Mouse (Mus musculus): ENCODE measurements at regions not wholly inside any gene's neighbourhood (a gene's known extent, or its start where the extent isn't known, plus 50 kb on each side); places are given as distances from the start of the nearest gene placed in this dataset.
A peak's percentile ranks its signal among the peaks of the same experiment; 100 is the strongest.

DNA sequence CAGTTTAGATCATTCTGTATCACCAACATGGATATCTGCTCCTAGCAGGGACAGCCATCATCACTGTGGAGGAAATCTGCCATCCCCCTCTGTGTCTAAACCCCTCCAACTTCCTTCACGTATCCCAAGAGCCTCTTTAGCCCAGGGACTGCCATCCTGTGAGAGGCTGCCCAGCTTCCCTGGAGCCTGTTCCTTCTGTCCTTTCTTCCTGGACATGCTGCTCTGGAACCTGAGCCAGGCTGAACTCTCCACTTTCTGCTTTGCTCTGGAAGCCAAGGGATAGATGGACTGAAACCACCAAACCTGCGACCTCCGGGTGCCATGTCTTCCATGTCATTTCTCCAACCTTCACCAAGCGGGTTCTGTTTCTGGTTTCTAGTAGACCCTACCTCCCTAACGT is 335.3 kb upstream of the Jarid2 start:
- no peak for DNase-seq (ENCODE audit: low spot score in 2 of 2)

DNA sequence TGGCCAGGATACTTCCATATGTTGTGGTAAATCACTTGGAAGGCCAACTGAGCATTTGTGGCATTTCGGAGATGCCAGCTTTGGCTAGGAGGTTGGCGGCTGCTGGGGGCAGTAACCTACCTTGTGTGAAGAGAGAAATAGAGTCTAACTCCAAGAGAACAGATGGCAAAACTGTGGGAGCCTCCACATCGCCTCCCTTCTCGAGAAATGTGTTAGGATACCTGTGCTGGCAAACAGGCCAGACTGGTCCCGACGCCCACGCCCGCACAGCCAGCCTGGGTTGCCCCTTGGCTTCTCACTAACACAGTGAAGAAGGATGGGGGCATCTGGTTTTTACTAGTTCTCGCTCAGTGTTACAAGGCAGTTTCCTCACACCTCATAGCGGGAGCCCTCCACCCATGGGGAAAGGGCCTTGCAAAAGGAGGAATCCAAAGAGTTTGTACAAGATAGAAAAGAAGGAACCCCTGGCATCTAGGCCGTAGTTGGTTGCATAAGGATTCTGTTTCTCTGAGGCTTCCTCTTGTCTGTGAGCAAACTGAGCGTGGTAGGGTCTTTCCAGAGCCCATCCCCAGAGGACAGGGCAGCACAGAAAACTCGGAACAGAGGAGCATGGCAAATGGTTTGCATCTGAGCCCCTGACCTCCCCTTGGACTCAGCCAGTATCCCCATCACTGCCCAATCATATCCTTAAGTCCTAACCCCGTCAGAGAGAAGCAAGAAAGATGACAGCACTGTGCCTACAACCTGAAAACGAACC is 330.5 kb upstream of the Jarid2 start:
- DNase-seq (ENCODE audit: low spot score in 2 of 2) = no peak

DNA sequence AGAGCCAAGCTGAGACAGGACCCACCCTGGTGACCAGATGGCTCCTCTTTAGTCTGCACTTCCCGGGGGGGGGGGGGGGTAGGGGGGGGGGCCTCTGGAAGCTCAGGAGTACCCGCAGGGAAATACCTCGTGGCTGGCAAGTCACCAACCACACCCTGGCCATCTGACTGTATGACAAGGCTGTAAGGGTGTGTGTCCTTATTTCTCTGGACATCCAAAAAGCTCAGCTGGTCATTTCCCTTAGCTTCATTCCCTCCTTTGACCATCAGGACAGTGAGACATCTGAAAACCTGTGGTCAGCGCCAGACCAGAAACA is 329.9 kb upstream of the Jarid2 start:
- DNase-seq (ENCODE audit: low spot score in 2 of 2) = no peak

DNA sequence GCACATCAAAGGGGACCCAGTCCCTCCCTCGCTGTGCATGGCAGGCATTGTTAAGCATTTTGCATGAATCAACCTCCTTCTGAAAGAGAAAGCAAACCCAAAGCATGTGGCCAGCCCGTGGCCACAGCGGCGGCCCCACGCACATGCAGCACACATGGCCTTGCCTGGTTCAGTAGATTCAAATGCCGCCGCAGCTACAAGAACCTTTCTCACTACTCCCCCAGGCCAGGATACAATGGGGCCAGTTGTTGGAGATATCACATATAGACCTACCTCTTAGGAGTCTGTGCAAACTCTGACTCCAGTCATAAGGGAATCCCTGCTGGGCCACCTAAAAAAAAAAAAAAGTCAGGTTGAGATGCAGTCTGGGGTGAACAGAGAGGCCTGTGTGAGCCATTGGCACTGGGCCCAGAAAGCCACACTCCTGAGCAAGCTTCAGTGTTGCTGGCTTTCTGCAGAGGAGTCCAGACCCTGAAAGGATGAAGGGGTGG is 329.4 kb upstream of the Jarid2 start:
- DNase-seq (ENCODE audit: low spot score in 2 of 2) = no peak

DNA sequence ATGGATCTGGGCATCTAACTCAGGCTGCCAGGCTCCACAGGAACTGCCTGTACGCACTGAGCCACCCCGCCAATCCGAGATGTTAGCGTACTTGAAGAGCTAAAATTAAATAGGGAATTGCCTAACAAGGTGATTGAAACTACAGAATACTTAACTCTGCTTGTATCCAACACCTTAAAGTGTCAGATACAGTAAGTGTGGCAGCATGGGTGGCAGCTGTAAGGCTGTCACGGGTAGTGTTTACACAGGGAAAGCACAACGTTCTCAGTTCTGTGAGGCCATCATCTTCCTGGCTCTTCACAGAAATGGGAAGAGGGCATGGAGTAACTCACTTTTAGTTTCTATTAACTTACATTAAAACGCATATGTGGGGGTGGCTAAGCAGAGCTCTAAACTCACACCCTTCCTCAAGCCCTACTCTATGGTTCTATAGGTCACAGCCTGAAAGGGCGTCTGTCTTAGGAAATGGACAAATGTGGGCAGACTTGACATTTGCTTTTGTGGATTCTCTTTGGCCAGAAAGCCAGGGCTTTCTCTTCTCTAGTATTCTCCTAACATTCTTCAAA is 325.2 kb upstream of the Jarid2 start:
- no peak for DNase-seq (ENCODE audit: low spot score in 2 of 2)

- no peak for DNase-seq (ENCODE audit: low spot score in 2 of 2)
Observed at GRCm38 (mm10) chr13:44407307-44407706, 322.0 kb upstream of the Jarid2 start.

DNA sequence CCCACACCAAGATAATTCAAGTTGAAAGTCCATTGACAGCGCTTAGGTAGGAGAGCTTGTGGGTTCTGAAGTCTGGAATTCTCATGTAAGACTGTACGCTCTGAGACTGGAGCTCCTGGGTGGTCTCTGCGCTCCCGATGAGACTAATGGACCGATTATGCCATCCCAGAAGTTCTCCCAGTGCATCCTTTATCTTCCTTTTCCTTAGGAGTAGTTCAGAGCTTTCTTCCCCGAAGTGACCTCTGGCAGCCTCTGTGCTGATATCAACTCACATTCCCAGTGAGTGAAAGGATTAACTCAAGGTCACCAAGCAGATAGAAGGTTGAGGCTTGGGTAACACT is 320.7 kb upstream of the Jarid2 start:
- no peak for DNase-seq (ENCODE audit: low spot score in 2 of 2)

- DNase-seq (ENCODE audit: low spot score in 2 of 2) = no peak
Observed at GRCm38 (mm10) chr13:44408960-44409719, 320.1 kb upstream of the Jarid2 start.

DNA sequence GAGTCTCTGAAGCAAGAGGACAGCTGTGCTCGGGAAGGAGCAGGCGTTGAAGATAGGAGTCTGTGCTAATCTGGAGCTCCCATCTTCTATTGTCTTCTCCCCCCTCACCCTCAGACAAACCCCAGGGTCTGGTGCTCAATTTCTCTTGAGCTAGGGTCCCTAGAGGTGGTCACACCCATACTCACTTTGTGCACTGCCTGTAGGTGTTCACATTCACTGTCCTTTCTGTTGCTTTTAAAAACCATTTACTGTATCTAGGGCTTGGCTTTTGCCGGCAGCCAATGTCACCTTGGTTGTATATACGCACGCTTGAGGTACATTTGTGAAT is 319.6 kb upstream of the Jarid2 start:
- no peak for DNase-seq (ENCODE audit: low spot score in 2 of 2)

DNA sequence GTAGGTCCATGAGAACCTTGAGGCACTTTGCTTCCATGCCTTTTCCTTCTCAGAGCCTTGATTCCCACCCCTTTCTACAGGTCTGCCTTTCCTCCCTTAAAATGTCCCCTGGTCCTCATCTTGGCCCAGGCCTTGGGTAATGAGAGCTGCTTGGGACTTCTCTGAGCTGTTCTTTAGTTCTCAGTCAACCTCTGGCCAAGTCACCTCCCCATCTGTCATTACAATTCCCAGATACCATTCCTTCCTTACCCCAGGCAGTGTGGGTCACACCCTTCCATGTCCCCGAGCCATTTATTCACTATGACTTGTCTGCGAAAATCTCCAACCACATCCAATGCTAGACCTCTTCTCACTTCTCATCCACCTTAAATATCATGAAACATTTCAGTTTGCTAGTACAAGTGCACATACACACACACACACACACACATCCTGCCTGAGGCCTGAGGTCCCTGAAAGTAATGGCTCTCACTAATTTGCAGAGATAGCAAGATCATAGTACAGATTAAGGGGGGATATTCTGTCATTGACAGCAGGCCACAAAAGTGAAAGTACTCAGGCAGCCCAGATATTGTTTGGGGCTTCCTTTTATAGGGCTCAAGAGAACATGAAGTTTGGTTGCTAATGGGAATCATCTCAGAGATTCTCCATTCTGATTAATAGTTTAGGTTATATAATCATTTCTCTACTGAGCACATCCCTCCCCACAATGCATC is 317.3 kb upstream of the Jarid2 start:
- DNase-seq (ENCODE audit: low spot score in 2 of 2) = no peak

DNA sequence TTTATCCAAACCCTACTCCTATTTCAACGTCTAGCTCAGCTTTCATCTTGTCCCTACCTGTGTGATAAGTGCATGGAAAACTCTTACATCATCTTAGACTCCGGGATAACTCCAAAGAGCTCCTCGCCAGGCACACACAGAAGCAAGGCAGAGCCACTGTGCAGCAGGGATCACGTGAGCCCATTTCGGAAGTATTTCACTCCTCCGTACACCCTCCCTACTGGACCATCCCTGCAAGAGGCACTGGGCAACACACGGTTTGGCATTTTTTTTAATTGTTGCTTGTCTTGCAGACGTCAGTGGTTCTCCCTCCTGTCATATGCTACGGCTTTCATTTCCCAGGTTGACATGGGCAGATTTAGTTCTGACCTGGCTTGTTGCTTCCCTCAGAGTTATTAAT is 316.0 kb upstream of the Jarid2 start:
- DNase-seq (ENCODE audit: low spot score in 2 of 2) = no peak

DNA sequence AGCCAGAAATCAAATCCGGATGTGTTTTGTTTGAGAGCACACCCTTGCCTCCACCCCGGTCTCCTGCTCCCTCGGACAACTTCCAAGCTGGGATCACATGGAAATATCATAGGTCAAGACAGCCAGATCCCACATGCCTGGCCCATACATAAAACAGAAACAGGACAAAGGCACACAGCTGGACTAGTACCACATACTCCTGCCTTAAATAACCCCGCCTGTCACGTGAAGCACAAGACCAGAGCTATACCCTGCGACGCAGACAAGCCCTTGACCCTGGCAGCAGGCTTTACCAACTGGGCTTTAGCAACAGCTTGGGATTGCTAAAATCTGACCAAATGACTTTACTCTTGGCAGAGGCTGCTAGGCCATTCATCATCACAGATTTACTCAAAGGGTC is 313.3 kb upstream of the Jarid2 start:
- DNase-seq (ENCODE audit: low spot score in 2 of 2) = no peak

DNA sequence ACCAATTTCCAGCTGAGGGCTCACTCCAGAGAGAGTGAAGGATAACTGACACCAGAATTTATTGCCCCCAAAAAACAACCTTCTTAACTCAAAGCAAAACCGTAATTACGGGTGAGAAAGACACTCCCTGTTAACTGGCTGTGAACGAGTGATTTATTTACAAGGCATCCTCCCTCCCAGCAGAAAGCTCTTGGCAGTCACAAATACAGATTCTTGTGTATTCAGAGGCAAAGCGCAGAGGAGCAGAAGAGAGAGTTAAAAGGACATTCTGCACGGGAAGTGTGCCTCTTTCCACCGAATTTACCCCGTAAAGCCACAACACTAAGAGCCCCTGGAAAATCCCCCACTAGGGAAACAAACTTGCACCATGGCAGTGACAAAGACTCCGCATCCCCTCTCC is 312.3 kb upstream of the Jarid2 start:
- no peak for DNase-seq (ENCODE audit: low spot score in 2 of 2)

DNA sequence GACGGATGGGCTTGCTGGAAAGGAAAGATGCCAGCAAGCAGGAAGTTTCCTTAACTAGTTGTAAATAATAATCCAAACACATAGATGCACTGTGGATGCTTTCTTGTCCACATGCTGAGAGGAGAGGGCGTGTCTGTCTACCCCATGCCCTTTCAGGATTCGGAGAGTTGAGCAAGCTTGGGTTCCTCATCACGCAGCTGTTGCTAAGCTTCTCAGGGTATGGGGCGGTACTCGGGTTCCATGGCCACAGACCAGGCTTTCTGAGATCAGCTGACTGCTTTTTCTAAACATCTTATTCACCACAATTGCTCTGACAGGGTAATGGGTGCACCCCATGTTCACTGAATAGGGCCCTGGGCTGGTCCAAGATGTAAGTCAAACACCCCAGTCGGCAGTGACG is 310.2 kb upstream of the Jarid2 start:
- no peak for DNase-seq (ENCODE audit: low spot score in 2 of 2)

DNA sequence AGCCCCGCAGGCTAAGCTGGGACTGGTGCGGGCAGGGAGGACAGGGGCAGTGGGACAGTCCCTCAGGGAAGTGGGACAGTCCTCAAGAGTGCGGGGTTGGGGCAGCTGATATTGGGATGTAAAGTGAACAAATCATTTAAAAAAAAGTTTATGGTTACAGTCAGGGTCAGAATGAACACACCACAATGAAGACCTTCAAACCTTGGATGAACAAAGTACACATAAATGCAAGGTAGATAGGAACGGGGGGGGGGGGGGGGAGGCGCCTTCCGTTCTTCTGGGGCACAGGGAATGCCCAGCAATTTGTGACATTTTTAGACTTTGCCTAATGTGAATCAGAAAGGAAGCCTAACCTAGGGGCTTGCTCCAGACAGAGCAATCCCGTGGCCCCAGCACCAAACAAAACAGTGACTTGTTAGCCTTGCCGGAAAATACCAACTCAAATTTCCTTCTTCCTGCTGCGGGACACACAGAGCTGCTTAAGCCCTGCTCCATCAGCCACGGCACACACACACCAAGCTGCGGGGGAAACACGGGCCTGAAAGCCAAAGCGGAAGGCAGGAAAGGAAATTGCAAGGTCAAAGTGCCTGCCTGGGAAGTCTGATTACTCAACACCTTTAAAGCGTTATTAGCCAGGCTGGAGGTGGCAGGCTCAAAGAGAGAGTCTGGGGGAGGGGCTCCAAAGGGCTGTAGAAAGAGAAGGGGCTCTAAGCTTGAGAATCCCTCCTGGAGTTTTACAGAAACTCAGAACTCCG is 309.6 kb upstream of the Jarid2 start:
- peak in 1 of 2 experiments; percentile 9 for DNase-seq (ENCODE audit: low spot score in 2 of 2)

DNA sequence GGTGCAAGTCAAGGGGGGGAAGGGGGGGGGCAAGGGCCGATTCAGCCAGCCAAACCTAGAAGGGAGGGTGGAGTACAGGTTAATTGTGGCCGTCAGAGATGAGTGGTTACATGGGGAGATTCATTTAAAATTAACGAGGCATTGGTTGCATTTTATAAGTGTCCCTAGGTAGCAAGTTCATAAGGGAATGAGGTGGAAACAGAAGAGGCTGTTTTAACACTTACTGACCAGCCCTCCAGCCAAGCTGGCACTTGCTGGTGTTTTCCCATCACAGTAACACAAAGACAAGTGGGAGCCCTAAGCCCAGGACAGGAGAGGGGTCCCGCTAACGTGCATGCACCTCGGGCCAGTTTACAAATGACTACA is 309.1 kb upstream of the Jarid2 start:
- no peak for DNase-seq (ENCODE audit: low spot score in 2 of 2)

- no peak for DNase-seq (ENCODE audit: low spot score in 2 of 2)
Observed at GRCm38 (mm10) chr13:44420941-44421340, 308.3 kb upstream of the Jarid2 start.

DNA sequence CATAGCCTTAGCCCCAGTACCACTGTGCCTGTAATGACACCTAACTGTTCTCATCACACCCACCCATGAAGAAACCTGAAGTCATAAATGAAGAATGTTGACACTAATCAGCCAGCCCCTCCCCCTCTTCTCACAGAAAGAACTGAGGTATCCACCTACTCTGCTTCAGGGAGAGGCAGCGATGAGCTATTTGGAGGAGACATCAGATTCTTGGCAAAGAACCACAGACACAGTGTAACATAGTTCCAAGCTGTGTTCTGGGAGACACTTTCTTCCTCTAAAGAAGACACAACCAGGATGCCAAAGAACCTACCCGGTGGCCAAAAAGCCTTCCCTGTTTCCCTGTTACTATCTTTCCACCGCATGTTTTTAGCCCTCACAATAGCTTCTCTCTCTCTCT is 307.8 kb upstream of the Jarid2 start:
- no peak for DNase-seq (ENCODE audit: low spot score in 2 of 2)

DNA sequence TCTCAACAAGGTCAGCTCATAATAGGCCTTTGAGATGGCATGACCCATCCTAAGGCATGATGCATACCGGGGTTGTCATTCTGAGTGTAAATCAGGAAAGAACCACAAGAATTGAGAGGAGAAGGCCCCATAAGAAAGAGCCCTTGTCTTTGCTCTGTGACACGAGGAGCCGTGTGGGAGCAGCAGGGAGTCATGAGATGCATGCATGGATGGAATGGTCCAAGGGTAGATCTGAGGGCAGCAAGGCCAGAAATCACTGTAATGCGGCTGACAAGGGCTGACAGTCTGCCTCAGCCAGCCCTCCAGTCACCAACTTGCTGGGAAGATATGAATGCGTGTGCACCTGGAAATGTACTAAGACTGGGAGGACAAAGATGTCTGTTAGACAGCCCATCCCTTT is 307.4 kb upstream of the Jarid2 start:
- no peak for DNase-seq (ENCODE audit: low spot score in 2 of 2)

GRCm38 (mm10) chr13:44430492-44430891 is 298.8 kb upstream of the Jarid2 start:
- DNase-seq (ENCODE audit: low spot score in 2 of 2) = no peak

DNA sequence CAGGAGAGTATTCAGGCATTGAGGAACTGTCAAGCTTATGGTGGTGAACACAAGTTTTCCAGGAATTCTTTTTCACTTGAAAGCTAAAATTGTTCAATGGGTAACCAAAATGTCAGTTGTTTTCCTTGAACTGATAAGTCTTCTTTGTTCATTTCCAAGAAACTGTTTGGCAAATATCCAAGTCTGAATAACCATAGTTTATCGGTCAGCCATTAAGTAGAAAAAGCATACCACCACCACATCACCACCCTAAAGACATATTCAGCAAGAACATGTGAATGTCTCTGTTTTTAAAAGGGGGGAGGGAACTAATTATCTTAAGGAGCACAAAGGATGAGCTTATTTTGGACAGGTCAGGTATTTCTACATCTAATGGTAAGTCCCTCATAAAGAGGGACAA is 291.6 kb upstream of the Jarid2 start:
- DNase-seq (ENCODE audit: low spot score in 2 of 2) = no peak

DNA sequence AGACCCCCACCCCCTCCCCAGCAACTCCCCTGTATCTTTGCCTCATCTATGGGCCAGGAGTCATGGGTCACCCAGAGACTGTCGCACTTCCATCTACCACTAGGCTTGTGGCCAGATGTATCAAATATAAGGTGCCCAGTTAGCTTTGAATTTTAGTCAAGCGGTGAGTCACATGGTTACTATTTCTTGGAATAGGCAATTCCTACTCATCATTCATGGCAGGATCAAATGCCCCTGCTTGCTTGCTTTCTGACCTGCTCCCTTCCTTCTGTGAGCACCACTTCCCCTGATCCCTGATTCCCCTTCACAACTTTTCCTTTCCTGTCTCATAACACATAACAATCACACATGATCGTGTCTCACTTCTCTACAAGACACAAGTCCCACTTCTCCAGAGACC is 288.2 kb upstream of the Jarid2 start:
- DNase-seq (ENCODE audit: low spot score in 2 of 2) = no peak
